Mouse (Mus musculus): ENCODE results near the gene Grm4.
"Not testable (repeated sequence)": the region's sequence is repeated elsewhere in the genome, so short reads cannot be mapped to it uniquely, and the experiment has no call there.

Grm4 gene

DNA sequence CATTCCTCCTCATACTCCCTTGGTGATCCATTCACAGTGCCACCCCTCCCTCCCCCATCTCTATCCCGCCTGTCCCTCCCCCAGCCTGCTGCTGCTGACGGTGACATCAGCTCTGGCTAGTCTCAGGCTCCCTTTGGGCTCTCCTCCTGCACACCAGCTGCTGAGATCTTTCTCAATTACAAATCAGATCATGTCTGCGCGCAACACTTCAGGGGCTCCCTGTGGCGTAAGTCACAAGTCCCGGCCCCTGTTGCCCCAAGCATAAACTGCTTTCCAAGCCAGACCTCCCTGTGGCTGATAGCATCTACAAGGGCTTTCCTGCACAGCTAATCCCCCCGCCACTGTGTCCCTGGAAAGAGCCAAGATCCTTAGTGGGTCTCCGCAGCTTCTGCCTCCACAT, 128.3 kb downstream of the Grm4 start:
- DNase-seq (ENCODE audit: low spot score): no peak

DNA sequence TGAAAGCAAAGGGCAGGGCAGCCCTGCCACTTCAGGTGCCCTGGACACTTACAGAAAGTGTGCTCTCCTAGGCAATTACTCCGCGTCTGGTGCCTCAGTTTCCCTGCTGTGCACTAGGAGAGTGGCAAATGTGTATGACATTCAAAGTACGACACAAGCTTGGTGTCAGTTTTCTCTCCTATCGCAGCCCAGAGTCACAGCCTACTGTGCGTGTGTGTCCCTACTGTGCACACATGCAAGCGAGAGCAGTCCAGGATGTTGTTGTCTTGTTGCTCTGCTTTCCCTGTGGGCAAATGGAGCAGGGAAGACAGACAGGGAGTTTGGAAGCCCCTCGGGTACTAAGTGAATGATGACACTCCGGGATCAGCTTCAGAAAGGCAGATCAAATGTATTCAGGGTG, 131.2 kb downstream of the Grm4 start:
- no peak for DNase-seq (ENCODE audit: low spot score)

DNA sequence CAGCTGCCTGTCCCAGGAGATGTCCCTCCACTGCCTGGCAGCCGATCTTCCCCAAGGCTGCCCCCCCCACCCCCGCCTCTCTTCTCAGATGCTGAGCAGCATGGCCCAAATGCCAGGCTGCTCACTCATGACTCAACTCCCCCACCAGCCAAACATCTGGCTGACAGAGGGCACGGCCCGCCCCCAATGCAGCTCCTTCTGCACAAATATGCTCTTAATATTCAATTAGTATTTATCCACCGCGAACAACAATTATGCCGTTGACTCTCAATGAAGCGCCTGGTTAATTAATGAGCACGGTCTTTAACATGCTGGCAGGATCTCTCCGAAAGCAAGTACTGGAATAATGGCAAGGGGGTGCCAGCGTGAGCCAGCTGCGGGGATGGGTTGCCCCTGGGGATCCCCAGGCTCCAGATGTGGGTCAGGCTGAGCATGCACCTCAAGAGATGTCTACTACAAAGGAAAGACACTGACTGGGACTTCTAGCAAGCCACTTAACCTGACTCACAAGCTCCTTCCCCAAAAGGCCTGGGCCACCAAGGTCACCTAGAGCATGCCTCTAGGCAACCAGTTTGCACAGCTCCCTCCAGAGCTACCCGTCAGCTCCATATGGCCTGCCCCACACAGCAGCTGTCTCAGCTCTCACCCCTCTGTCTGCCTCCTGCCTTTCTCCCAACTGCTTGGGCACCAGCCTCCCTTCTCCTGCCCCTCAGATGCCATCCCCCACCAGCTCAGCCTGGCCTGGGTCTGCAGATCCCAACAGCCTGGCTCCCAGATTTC, 131.8 kb downstream of the Grm4 start:
- no peak for DNase-seq (ENCODE audit: low spot score)

DNA sequence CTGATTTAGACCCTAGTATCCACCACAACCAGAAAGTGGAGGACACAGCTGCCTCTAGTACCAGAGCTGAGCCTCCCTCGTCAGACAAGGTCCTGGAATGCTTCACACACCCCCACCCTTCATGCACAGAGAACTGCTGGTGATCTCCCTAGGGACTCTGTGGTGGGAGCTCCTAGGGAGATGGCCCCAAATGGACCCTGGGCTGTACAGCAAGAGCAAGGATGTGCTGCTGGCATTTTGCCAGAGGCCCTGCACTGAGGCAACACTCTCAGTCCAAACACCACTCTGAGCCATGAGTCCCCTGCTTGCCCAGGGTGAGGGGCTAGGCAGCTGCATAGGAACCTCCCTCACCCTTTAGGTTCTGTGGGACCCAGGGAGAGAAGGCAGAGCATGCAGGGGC, 134.8 kb downstream of the Grm4 start:
- DNase-seq (ENCODE audit: low spot score): no peak

DNA sequence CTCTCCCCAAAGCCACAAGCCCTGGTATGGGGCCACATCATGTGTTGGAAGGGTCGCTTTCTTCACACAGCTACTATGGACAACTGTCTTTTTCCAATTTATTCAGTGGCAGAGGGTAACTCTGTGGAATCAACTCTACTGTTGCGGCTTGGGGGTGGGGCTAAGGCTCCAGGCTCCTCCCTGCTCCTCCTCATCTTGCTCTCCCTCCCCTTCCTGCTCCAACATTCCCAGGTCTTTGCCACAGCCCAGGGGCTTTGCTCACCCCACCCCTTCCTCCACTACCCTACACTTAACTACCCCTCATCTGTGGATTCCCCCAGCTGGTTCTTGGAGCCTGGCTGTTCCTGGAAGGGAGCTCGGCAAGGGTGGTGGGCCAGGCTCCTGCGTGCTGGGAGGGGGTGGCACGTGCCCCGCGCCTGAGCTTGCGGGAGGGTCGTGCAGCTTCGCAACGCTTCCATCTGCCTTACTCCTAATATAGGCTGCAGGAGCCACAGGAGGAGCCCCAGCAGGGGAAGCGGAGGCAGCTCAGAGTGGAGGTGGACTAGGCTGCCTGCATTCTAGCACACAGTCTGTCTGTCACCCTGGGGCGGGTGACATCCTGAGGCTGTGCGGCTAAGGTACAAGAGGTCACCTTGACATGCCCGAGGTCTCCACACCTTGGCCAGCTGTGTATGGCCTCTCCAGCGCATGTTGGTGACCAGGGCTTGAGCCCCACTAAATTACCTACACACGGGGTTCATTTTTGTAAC, 135.5 kb downstream of the Grm4 start:
- DNase-seq (ENCODE audit: low spot score): no peak

DNA sequence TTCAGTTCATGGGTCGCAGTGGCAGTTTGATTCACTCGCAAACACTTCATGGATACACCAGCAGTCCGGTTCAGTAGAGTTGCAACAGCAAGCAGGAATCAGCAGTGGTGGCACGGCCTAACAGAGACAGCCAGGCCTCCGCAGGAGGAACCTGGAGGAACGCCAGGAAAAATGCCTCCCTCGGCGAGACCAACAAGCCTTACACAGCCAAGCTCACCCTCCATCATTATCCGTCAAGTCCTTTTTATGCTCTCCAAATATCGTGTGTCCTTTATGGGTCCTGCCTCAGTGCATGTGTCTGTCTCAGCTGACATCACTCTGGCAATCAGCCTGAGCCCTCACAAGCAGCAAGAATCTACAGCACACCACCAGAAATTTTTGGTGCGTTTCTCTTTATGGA, 138.3 kb downstream of the Grm4 start:
- DNase-seq (ENCODE audit: low spot score): no peak

DNA sequence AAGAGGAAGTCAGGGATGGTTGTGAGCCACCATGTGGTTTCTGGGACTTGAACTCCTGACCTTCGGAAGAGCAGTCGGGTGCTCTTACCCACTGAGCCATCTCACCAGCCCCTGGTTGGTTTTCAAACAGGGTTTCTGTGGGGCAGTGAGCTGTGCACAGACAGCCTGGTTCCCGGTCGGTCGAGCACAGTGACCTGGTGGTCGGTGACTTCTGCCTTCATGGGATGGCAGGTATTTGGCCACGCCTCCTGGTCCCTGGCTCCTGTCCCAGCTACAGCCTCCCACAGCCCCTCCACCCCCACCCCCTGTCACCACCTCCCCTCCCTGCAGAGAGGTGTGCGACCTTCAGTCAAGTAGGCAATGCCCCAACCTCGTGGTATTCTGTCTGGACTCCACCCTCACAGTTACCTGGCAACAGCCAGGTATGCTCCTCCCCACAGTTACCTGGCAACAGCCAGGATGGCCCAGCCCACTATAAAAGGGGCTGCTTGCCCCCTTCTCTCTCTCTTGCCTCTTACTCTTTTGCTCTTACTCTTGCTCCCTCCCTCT, 140.2 kb downstream of the Grm4 start:
- not testable (repeated sequence) for DNase-seq (ENCODE audit: low spot score)

DNA sequence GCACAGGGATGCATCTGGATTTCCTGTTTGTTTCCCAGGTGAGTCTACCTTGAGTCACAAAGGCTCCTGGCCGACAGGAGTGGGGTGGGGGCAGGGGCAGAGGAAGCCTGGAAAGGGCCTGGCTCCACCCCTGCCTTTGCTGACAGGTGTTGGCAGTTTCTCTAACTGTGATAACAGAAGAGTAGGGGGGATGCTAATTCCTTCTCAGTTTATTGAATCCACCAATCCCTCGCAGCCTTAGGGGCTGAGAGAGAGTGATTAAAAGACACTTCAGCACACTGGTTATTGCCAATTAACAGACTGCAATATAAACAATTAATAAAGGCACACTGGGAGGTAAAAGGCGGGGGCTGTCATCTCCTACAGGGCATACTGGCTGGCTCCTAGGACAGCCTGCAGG, 142.2 kb downstream of the Grm4 start:
- DNase-seq (ENCODE audit: low spot score): no peak

DNA sequence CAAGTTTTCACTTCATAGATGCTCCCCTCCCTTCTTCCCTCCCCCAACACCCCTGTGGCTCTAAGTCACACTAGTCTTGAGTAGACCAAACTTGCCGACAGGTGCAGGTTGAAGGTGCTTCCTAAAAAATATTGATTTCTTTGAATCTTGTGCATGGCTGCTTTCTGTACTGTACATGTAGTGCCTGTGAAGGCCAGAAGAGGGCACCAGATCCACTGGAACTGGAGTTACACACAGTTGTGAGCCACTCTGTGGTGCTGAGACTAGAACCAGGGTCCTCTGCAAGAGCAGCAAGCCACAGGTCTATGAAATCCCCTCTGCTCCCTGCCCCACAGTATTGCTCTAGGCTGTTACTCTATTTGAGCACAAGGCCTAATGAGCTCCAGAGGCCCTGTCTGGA, 144.1 kb downstream of the Grm4 start:
- DNase-seq (ENCODE audit: low spot score): no peak

DNA sequence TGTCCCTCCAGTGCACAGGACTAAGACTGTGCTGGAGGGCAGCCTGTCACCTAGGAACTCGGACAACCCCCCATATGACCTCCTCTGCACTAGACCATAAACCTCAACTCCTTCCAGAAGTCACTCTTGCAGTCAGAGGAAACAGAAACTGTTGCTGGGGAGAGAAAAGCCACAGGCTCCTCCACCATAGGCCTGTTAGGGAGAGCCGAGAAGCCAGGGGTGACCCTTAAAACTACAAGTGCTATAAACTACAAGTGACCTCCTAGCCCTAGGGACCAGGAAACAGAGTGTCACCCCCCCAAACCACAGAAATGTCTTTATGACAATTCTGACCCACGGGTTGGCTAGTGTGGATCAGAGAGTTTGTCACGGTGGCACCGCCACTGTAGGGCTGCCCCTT, 145.7 kb downstream of the Grm4 start:
- no peak for DNase-seq (ENCODE audit: low spot score)
